Mouse (Mus musculus) intestine, postnatal 0 days (tissue): ENCODE measurements around the gene Gm2163. TPM values are rescaled to one million over a fixed set of nuclear protein-coding genes. Genes with fewer than 3 reads are reported as not detected.
"Not testable (repeated sequence)": the region's sequence is repeated elsewhere in the genome, so short reads cannot be mapped to it uniquely, and the experiment has no call there.

Experiments
- ATAC-seq: fragments of 200-750 bp; cut with Nextera tagmentation; 2 replicates; pipeline ENCODE4 v1.8.0; 2017; ENCODE audit warnings: mild to moderate bottlenecking, moderate TSS enrichment, moderate library complexity
- H3K27ac ChIP-seq: fragments of 300-500 bp; sonication (generic); 2 replicates; pipeline ENCODE4 v1.5.1; 2014; ENCODE audit warnings: mild to moderate bottlenecking, low read depth, low read length, moderate library complexity
- H3K27me3 ChIP-seq: fragments of 300-500 bp; sonication (generic); replicated peaks from 2 replicates; pipeline ENCODE4 v1.6.1; 2014; ENCODE audit warnings: low read length, mixed read lengths; ENCODE audit not compliant: control insufficient read depth, insufficient read depth
- H3K36me3 ChIP-seq: fragments of 300-500 bp; sonication (generic); 2 replicates; pipeline ENCODE4 v1.6.1; 2014; ENCODE audit warnings: mild to moderate bottlenecking, moderate library complexity; ENCODE audit not compliant: control insufficient read depth, insufficient read depth
- H3K4me1 ChIP-seq: fragments of 300-500 bp; sonication (generic); replicated peaks from 2 replicates; pipeline ENCODE4 v1.6.1; 2014; ENCODE audit warnings: antibody characterized with exemption, low read length, mixed read lengths; ENCODE audit not compliant: control insufficient read depth, insufficient read depth
- H3K4me2 ChIP-seq: fragments of 300-500 bp; sonication (generic); replicated peaks from 2 replicates; pipeline ENCODE4 v1.6.1; 2014; ENCODE audit warnings: low read depth, mild to moderate bottlenecking, moderate library complexity
- H3K4me3 ChIP-seq: fragments of 300-500 bp; sonication (generic); 2 replicates; pipeline ENCODE4 v1.5.1; 2014; ENCODE audit warnings: low read depth, low read length
- H3K9ac ChIP-seq: fragments of 300-500 bp; sonication (generic); 2 replicates; pipeline ENCODE4 v1.6.1; 2014; ENCODE audit warnings: mild to moderate bottlenecking, low read depth, low read length
- H3K9me3 ChIP-seq: fragments of 300-500 bp; sonication (generic); 2 replicates; pipeline ENCODE4 v1.6.1; 2016; ENCODE audit warnings: mixed run types; ENCODE audit not compliant: control insufficient read depth
- WGBS: fragments of 180-500 bp; shearing (Covaris S2); extraction: QIAGEN DNeasy Blood & Tissue Kit; methylation state at CpG from one replicate; pipeline ENCODE4 v1.1.7; 2014; 5-methylcytosine and 5-hydroxymethylcytosine counted together
- polyA plus RNA-seq: library from polyadenylated mRNA; unstranded; fragments of >200 nt; fragmentation: Nextera tagmentation; extraction: Ambion mirVana; gene quantifications from 2 replicates; pipeline ENCODE4 v1.2.1, GENCODE M21; 2015

The Gm2163 gene
- 0.07 TPM in 1 of 2 replicates, not detected in the other for polyA plus RNA-seq

DNA sequence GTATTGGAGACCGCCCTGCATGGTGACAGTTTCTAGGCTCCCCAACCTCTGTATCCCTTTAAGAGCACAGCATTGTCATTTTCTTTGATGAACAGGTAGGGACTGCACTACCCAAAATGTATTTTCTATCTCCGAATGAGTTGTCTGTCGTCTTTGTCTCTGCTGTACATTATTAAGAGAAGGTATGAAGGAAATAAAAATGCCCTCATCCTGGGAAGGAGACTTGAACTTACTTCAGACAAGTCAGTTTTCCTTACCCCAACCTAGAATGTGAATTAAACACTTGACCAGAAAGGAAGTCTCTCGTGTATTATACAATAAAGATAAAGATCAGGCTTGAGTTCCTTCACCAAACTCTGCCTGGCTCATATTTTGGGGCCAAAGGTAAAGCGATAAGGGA is at the start of gene Gm2163:
TSS of gene Gm2163 (plus strand) at position 301 of the 400 bp plus-strand sequence.
- not testable (repeated sequence) for H3K36me3 ChIP-seq, H3K4me1 ChIP-seq, H3K4me3 ChIP-seq, H3K9ac ChIP-seq, H3K4me2 ChIP-seq, H3K9me3 ChIP-seq, H3K27me3 ChIP-seq, H3K27ac ChIP-seq, ATAC-seq
- no CpG with 5 or more reads among the region's 5 CpGs for WGBS

- H3K27me3 ChIP-seq, H3K9ac ChIP-seq, H3K4me1 ChIP-seq, H3K9me3 ChIP-seq, ATAC-seq, H3K4me2 ChIP-seq, H3K27ac ChIP-seq, H3K4me3 ChIP-seq, H3K36me3 ChIP-seq: not testable (repeated sequence)
- no CpG with 5 or more reads among the region's 18 CpGs for WGBS
These were observed 27.5 kb upstream of the Gm2163 start, which contains the start of gene Gm21586 for GRCm38 (mm10) chr4:42439078-42439477. Gene Gm21586, plus strand, starts transcription at chr4:42439378.

GRCm38 (mm10) chr4:42528075-42528474 is 61.5 kb downstream of the Gm2163 start, which contains the start of gene Fam205a2:
Gene Fam205a2, minus strand, starts transcription at chr4:42528175.
- no CpG with 5 or more reads among the region's 1 CpGs for WGBS
- H3K4me3 ChIP-seq, H3K27ac ChIP-seq, H3K9ac ChIP-seq, H3K27me3 ChIP-seq, H3K9me3 ChIP-seq, H3K4me1 ChIP-seq, H3K36me3 ChIP-seq, ATAC-seq, H3K4me2 ChIP-seq: not testable (repeated sequence)

GRCm38 (mm10) chr4:42611895-42612294 is 145.3 kb downstream of the Gm2163 start, which contains the start of gene Gm10591:
Gene Gm10591, plus strand, starts transcription at chr4:42612195.
- WGBS = no CpG with 5 or more reads among the region's 5 CpGs
- H3K36me3 ChIP-seq = not testable (repeated sequence)

DNA sequence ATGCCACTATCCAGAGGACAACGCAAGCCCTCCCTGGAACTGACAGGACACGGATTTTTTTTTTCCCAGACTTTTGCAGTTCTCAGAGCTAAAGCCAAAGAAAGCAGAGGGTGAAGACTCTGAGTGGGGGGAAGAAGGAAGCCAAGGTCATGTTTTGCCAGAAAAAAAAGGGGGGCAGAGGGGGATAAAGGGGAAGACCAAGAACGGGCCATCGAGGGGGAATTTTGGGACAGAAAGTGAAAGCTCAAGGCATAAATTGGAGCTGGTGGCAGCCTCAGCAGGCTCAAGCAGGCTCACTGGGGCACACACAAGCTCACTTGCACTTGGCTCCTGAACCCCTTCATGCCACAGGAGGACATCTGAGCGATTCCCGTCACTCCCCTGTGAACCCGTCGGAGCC is 162.9 kb downstream of the Gm2163 start, which contains the start of gene Gm2564:
TSS of gene Gm2564 (plus strand) at position 301 of the 400 bp plus-strand sequence.
- H3K27me3 ChIP-seq, H3K9ac ChIP-seq, H3K4me1 ChIP-seq, H3K36me3 ChIP-seq, H3K27ac ChIP-seq, H3K9me3 ChIP-seq, H3K4me3 ChIP-seq, ATAC-seq, H3K4me2 ChIP-seq: not testable (repeated sequence)
- WGBS = no CpG with 5 or more reads among the region's 8 CpGs

More at GRCm38 (mm10) chr4:42611895-42612294, 145.3 kb downstream of the Gm2163 start, which contains the start of gene Gm10591:
- H3K9ac ChIP-seq, H3K4me1 ChIP-seq, H3K9me3 ChIP-seq, H3K27ac ChIP-seq, H3K4me2 ChIP-seq, H3K27me3 ChIP-seq, H3K4me3 ChIP-seq, ATAC-seq: not testable (repeated sequence)

Other genes starting within 250 kb of the Gm2163 start
- not detected in 2 replicates for gene Gm10600, start 226.1 kb upstream of the Gm2163 start, polyA plus RNA-seq
- gene Ccl21b, start 211.0 kb upstream of the Gm2163 start, polyA plus RNA-seq = 3.2 TPM in 1 of 2 replicates, not detected in the other
- 0.66 TPM in 1 of 2 replicates, not detected in the other for gene Gm21953, start 172.5 kb upstream of the Gm2163 start, polyA plus RNA-seq
- 0.05 TPM in 1 of 2 replicates, not detected in the other for gene Fam205a3, start 148.4 kb upstream of the Gm2163 start, polyA plus RNA-seq
- gene Gm21586, start 27.4 kb upstream of the Gm2163 start, polyA plus RNA-seq = 0.66 TPM in 1 of 2 replicates, not detected in the other
- 0.05 TPM in 1 of 2 replicates, not detected in the other for gene Fam205a2, start 61.4 kb downstream of the Gm2163 start, polyA plus RNA-seq
- gene Gm10591, start 145.4 kb downstream of the Gm2163 start, polyA plus RNA-seq = 3.2 TPM in 1 of 2 replicates, not detected in the other
- 0.66 and 1.4 TPM in 2 replicates for gene Gm2564, start 163.0 kb downstream of the Gm2163 start, polyA plus RNA-seq
- gene Ccl27b, start 188.5 kb downstream of the Gm2163 start, polyA plus RNA-seq = not detected in 2 replicates
- 0.09 TPM in 1 of 2 replicates, not detected in the other for gene Il11ra2, start 195.1 kb downstream of the Gm2163 start, polyA plus RNA-seq